Mouse (Mus musculus) liver, embryonic 14.5 days (tissue): ENCODE measurements at regions not wholly inside any gene's neighbourhood (a gene's known extent, or its start where the extent isn't known, plus 50 kb on each side); places are given as distances from the start of the nearest gene placed in this dataset.
A peak's percentile ranks its signal among the peaks of the same experiment; 100 is the strongest.
"Not testable (repeated sequence)": the region's sequence is repeated elsewhere in the genome, so short reads cannot be mapped to it uniquely, and the experiment has no call there.

Experiments used
- ATAC-seq: fragments of 200-750 bp; cut with Nextera tagmentation; 2 replicates; pipeline ENCODE4 v1.8.0; 2017; ENCODE audit warnings: moderate number of reproducible peaks, mild to moderate bottlenecking, moderate library complexity; ENCODE audit not compliant: insufficient read depth
- DNase-seq, 3 experiments: peaks; one replicate each; pipeline ENCODE4 v3.0.0-alpha.2; 2012 to 2013; ENCODE audit warnings: low read depth in 3 of 3, low spot score in 3 of 3
- H3K27ac ChIP-seq: fragments of 300-500 bp; sonication (generic); 2 replicates; pipeline ENCODE4 v1.5.1; 2014; ENCODE audit warnings: moderate library complexity, mild to moderate bottlenecking, control low read depth, inconsistent platforms
- H3K27me3 ChIP-seq: fragments of 300-500 bp; sonication (generic); 2 replicates; pipeline ENCODE4 v1.6.1; 2014; ENCODE audit warnings: mild to moderate bottlenecking, low read length, moderate library complexity; ENCODE audit not compliant: control insufficient read depth, insufficient read depth
- H3K36me3 ChIP-seq: fragments of 300-500 bp; sonication (generic); replicated peaks from 2 replicates; pipeline ENCODE4 v1.6.1; 2014; ENCODE audit warnings: low read depth; ENCODE audit not compliant: control insufficient read depth, insufficient read depth
- H3K4me1 ChIP-seq, 2 experiments: fragments of 200-500 bp in 1 of 2; fragments of 300-500 bp in 1 of 2; sonication (generic) in 1 of 2; replicated peaks; 2 replicates each; pipeline ENCODE4 v1.6.1; 2012 to 2014; ENCODE audit warnings: antibody characterized with exemption in 1 of 2, inconsistent platforms in 1 of 2, low read length in 1 of 2; ENCODE audit not compliant: control insufficient read depth in 2 of 2, insufficient read depth in 2 of 2
- H3K4me2 ChIP-seq: fragments of 300-500 bp; sonication (generic); 2 replicates; pipeline ENCODE4 v1.6.1; 2014; ENCODE audit warnings: low read depth, mild to moderate bottlenecking, control low read depth, moderate library complexity
- H3K4me3 ChIP-seq, 2 experiments: fragments of 200-500 bp in 1 of 2; fragments of 300-500 bp in 1 of 2; sonication (generic) in 1 of 2; 2 replicates each; pipeline ENCODE4 v1.5.1; 2012 to 2014; ENCODE audit warnings: low read depth in 2 of 2, low read length in 2 of 2, mild to moderate bottlenecking in 2 of 2, control low read depth in 1 of 2, inconsistent platforms in 1 of 2, moderate library complexity in 1 of 2; ENCODE audit not compliant: insufficient read depth in 1 of 2
- H3K9ac ChIP-seq: fragments of 300-500 bp; sonication (generic); replicated peaks from 2 replicates; pipeline ENCODE4 v1.6.1; 2014; ENCODE audit warnings: mild to moderate bottlenecking, control low read depth, moderate library complexity
- H3K9me3 ChIP-seq: fragments of 300-500 bp; sonication (generic); 2 replicates; pipeline ENCODE4 v1.6.1; 2016; ENCODE audit warnings: low read length, mixed read lengths; ENCODE audit not compliant: control insufficient read depth
- CTCF ChIP-seq: IDR thresholded peaks from 2 replicates; pipeline ENCODE4 v1.5.1; 2016; ENCODE audit warnings: antibody characterized with exemption, low read depth, control low read depth
- EP300 ChIP-seq: IDR thresholded peaks from 2 replicates; pipeline ENCODE4 v1.6.1; 2016; ENCODE audit warnings: antibody characterized with exemption, low read depth
- WGBS: fragments of 180-500 bp; shearing (Covaris S2); extraction: QIAGEN DNeasy Blood & Tissue Kit; methylation state at CpG from one replicate; pipeline ENCODE4 v1.1.7; 2014; ENCODE audit not compliant: insufficient replicate concordance; 5-methylcytosine and 5-hydroxymethylcytosine counted together

GRCm38 (mm10) chr1:94502066-94502861, 449.9 kb upstream of the Pdcd1 start:
- 60% methylated on average over 6 of the region's 6 CpGs for WGBS
- ATAC-seq = no peak

GRCm38 (mm10) chr1:94496992-94497391, 444.6 kb upstream of the Pdcd1 start:
- ATAC-seq = no peak
- no peaks in the 10 kb centered on the region for H3K27me3 ChIP-seq
- H3K9ac ChIP-seq = no peak overlapping the region
- no peak overlapping the region for H3K4me3 ChIP-seq
- no peak overlapping the region for H3K27ac ChIP-seq
- no peaks in the 10 kb centered on the region for H3K9me3 ChIP-seq
- H3K36me3 ChIP-seq = no peaks in the 10 kb centered on the region
- H3K4me2 ChIP-seq = no peak overlapping the region
- no peak for DNase-seq
- 32% methylated on average over 2 of the region's 2 CpGs for WGBS
- H3K4me1 ChIP-seq = no peaks in the 10 kb centered on the region
- TF ChIP-seq CTCF = no peak

More at GRCm38 (mm10) chr1:94502066-94502861, 449.9 kb upstream of the Pdcd1 start:
- Histone ChIP-seq H3K9ac (no peak overlapping the region), H3K4me2 (no peak overlapping the region), H3K4me3 (no peak overlapping the region), H3K36me3 (no peaks in the 10 kb centered on the region), H3K4me1 (no peaks in the 10 kb centered on the region), H3K27ac (no peak overlapping the region), H3K9me3 (no peaks in the 10 kb centered on the region), H3K27me3 (no peaks in the 10 kb centered on the region)
- DNase-seq = no peak
- TF ChIP-seq EP300 (no peak), CTCF (no peak)

GRCm38 (mm10) chr1:94496341-94496740, 444.0 kb upstream of the Pdcd1 start:
- ATAC-seq = no peak
- no peaks in the 10 kb centered on the region for H3K4me1 ChIP-seq
- WGBS = 71% methylated on average over 3 of the region's 3 CpGs

GRCm38 (mm10) chr1:94487062-94487461, 434.7 kb upstream of the Pdcd1 start:
- TF ChIP-seq CTCF (no peak), EP300 (no peak)
- DNase-seq = no peak
- H3K9me3 ChIP-seq = no peaks in the 10 kb centered on the region
- H3K36me3 ChIP-seq = no peaks in the 10 kb centered on the region
- no peaks in the 10 kb centered on the region for H3K27me3 ChIP-seq
- no peak overlapping the region for H3K4me2 ChIP-seq
- no peaks in the 10 kb centered on the region for H3K4me1 ChIP-seq
- H3K9ac ChIP-seq = no peak overlapping the region
- no peak overlapping the region for H3K27ac ChIP-seq
- no peak for ATAC-seq
- H3K4me3 ChIP-seq = no peak overlapping the region
- 10% methylated on average over 3 of the region's 3 CpGs for WGBS

More at GRCm38 (mm10) chr1:94496341-94496740, 444.0 kb upstream of the Pdcd1 start:
- Histone ChIP-seq H3K4me2 (no peak overlapping the region), H3K27ac (no peak overlapping the region), H3K27me3 (no peaks in the 10 kb centered on the region), H3K36me3 (no peaks in the 10 kb centered on the region), H3K9me3 (no peaks in the 10 kb centered on the region), H3K9ac (no peak overlapping the region), H3K4me3 (no peak overlapping the region)
- no peak for TF ChIP-seq EP300
- TF ChIP-seq CTCF = no peak
- no peak for DNase-seq

GRCm38 (mm10) chr1:94469834-94470233, 417.5 kb upstream of the Pdcd1 start:
- peak; percentile 100 for ATAC-seq
- H3K9me3 ChIP-seq, H3K9ac ChIP-seq, H3K4me2 ChIP-seq, H3K4me1 ChIP-seq, H3K36me3 ChIP-seq, H3K27ac ChIP-seq, H3K27me3 ChIP-seq, DNase-seq, H3K4me3 ChIP-seq: not testable (repeated sequence)
- WGBS = 85% methylated on average over 18 of the region's 18 CpGs
